Mouse (Mus musculus) cerebellum, adult 8-10 months (tissue): Measurements from ENCODE around the gene Armc7.
A peak's percentile ranks its signal among the peaks of the same experiment; 100 is the strongest.
"Not testable (repeated sequence)": the region's sequence is repeated elsewhere in the genome, so short reads cannot be mapped to it uniquely, and the experiment has no call there.

ENCODE experiments used
- DNase-seq: peaks from one replicate; pipeline ENCODE4 v3.0.0; 2022

Gene Armc7

GRCm38 (mm10) chr11:115475025-115475757 is at the start of gene Armc7:
Armc7 (plus strand) TSS chr11:115475667.
- peak; percentile 93 for DNase-seq

- no peak for DNase-seq
These were observed 49.8 kb upstream of the Armc7 start for GRCm38 (mm10) chr11:115425671-115426070.

- DNase-seq, result peak; percentile 78
These were observed 47.8 kb upstream of the Armc7 start for GRCm38 (mm10) chr11:115427482-115428331.

GRCm38 (mm10) chr11:115429307-115429706 is 46.2 kb upstream of the Armc7 start:
- DNase-seq, result peak; percentile 43

GRCm38 (mm10) chr11:115430561-115430960 is 44.9 kb upstream of the Armc7 start:
- DNase-seq, result peak; percentile 5

- DNase-seq, result no peak
These were observed 42.7 kb upstream of the Armc7 start for GRCm38 (mm10) chr11:115432814-115433213.

- no peak for DNase-seq
These were observed 42.1 kb upstream of the Armc7 start for GRCm38 (mm10) chr11:115433342-115433741.

- peak; percentile 63 for DNase-seq
These were observed 39.7 kb upstream of the Armc7 start for GRCm38 (mm10) chr11:115435596-115436337.

- no peak for DNase-seq
These were observed 37.8 kb upstream of the Armc7 start for GRCm38 (mm10) chr11:115437571-115438122.

- DNase-seq, result no peak
These were observed 36.1 kb upstream of the Armc7 start for GRCm38 (mm10) chr11:115439326-115439725.

GRCm38 (mm10) chr11:115439906-115440595 is 35.4 kb upstream of the Armc7 start, which contains the start of gene Trim80:
Trim80 (plus strand) TSS chr11:115440545.
- DNase-seq, result no peak

- no peak for DNase-seq
These were observed 34.0 kb upstream of the Armc7 start for GRCm38 (mm10) chr11:115441417-115441816.

- DNase-seq, result no peak
These were observed 28.6 kb upstream of the Armc7 start for GRCm38 (mm10) chr11:115446906-115447305.

GRCm38 (mm10) chr11:115447321-115447885 is 28.1 kb upstream of the Armc7 start:
- DNase-seq, result no peak

GRCm38 (mm10) chr11:115448075-115448474 is 27.4 kb upstream of the Armc7 start:
- no peak for DNase-seq

- no peak for DNase-seq
These were observed 26.5 kb upstream of the Armc7 start for GRCm38 (mm10) chr11:115448998-115449397.

- no peak for DNase-seq
These were observed 25.3 kb upstream of the Armc7 start for GRCm38 (mm10) chr11:115450176-115450575.

- no peak for DNase-seq
These were observed 23.7 kb upstream of the Armc7 start for GRCm38 (mm10) chr11:115451781-115452241.

GRCm38 (mm10) chr11:115452281-115452860 is 23.1 kb upstream of the Armc7 start:
- DNase-seq, result no peak

- DNase-seq, result no peak
These were observed 22.2 kb upstream of the Armc7 start for GRCm38 (mm10) chr11:115453306-115453705.

GRCm38 (mm10) chr11:115454822-115455221 is 20.6 kb upstream of the Armc7 start:
- DNase-seq, result not testable (repeated sequence)
